Comparison of ENCODE assay signal across 9 mouse cellular contexts in the genomic region with DNA sequence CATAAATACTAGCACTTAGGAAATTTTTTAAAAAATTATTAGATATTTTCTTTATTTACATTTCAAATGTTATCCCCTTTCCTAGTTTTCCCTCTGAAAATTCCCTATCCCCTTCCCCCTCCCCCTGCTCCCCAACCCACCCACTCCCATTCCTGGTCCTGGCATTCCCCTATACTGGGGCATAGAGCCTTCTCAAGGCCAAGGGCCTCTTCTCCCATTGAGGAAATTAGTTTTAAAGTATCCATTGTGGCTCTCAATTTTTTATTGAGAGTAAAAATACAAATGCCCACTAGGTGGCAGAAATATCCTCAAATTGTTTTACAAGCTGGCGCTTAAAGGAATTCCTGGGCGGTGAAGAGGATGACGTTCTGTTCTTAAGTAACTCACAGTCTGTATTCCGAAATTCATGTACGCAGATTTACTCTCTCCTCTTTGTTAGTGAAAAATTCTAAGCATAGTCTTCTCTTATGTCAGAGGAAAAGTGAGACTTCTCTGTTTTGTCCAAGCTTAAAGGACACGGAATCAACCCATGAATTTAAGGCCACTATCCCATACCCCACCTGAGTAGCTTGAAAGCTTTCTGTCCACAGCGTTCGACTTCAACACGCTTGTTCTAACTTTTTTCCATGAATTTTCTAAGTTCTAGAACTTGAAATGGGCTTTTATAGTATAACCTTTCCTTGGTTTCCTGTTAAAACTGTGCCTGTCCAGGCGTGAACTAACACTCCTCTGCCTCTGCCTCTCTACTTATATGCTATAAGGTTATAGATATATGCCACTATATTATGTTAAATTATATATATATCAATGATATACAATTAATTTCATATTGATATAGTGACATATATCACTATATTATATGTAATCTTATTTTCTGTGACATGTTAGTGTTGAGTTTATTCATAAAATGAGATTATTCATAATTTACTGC. TPM values are rescaled to one million over a fixed set of nuclear protein-coding genes. Genes with fewer than 3 reads are reported as not detected.
DNase-seq lines count a peak whose midpoint lies in the region; ATAC-seq lines count a peak whose summit lies in the region.
"Had no signal": no experiment of that assay in that cellular context is flagged by ENCODE, and none has a peak within 500 bp of the region (broad histone marks: within the 10 kb centered on the region; RNA-seq: fewer than 3 reads in every experiment).

No protein-coding gene starts in this region.

- no peak overlapping the region for H3K4me3 ChIP-seq in kidney, embryonic 15.5 days (replicated peaks)
- H3K4me3 ChIP-seq: myocyte had no signal

- ATAC-seq in kidney, embryonic 15.5 days (replicated peaks; ENCODE audit: low FRiP score) = peak; percentile 56; the same call in 1 of the 2 replicates

- H3K36me3 ChIP-seq in kidney, embryonic 15.5 days = no peaks in the 10 kb centered on the region

- no peaks in the 10 kb centered on the region for H3K9me3 ChIP-seq in kidney, embryonic 15.5 days (replicated peaks)

- H3K9ac ChIP-seq in kidney, embryonic 15.5 days = no peak overlapping the region

- 43% methylated on average over 10 of the region's 10 CpGs for WGBS in kidney, embryonic 15.5 days

- 0 out of 2 replicates have a peak, but pooled peaks cover 2% of the 10 kb centered on the region for H3K27me3 ChIP-seq in kidney, embryonic 15.5 days

- H3K4me1 ChIP-seq in kidney, embryonic 15.5 days = peaks cover 2% of the 10 kb centered on the region

- H3K4me2 ChIP-seq in kidney, embryonic 15.5 days = peak overlapping the region; percentile 31; the same call in 1 of the 2 replicates

- no peak for DNase-seq in kidney, adult 11 months
- peak; percentile 34 for DNase-seq in MEL-GATA-1-ER (ENCODE audit: extremely low read depth, low read depth)
- peak; percentile 60 for DNase-seq in embryo, embryonic 10 days (ENCODE audit: low spot score)
- peak; percentile 4 to 29 for DNase-seq in kidney, postnatal 36 days
- DNase-seq in retina, postnatal 1 day = peak; percentile 74
- no peak for DNase-seq in layer of hippocampus, adult 9-11 months
- no peak for DNase-seq in right cerebral cortex, postnatal 36 days (ENCODE audit: low spot score in 2 of 2)

- H3K27ac ChIP-seq in kidney, embryonic 15.5 days = no peak overlapping the region

RNA-seq across cellular contexts. Expression of a gene that starts 4.9 kb away (rescaled TPM):
- 3.2 and 4.9 TPM in 2 replicates for polyA plus RNA-seq in kidney, embryonic 15.5 days (2015; fragmentation: Nextera tagmentation; extraction: Ambion mirVana)
- polyA plus RNA-seq: myocyte had no signal

RNA-seq across cellular contexts. Expression of a gene that starts 36.0 kb away (rescaled TPM):
- not detected in 2 replicates for polyA plus RNA-seq in kidney, embryonic 15.5 days (2015; fragmentation: Nextera tagmentation; extraction: Ambion mirVana)
- polyA plus RNA-seq: myocyte had no signal

Comparison
In these comparisons a context has a peak if more than half of its experiments do, and no peak if none do; other contexts are left out.
1. DNase-seq: peak in MEL-GATA-1-ER (single experiment), embryo, embryonic 10 days (single experiment), kidney, postnatal 36 days (2 of 2) and retina, postnatal 1 day (single experiment); none in kidney, adult 11 months (single experiment), layer of hippocampus, adult 9-11 months (single experiment) and right cerebral cortex, postnatal 36 days (0 of 2).